Mouse (Mus musculus): ENCODE results near the gene Tnik. TPM values are rescaled to one million over a fixed set of nuclear protein-coding genes. Genes with fewer than 3 reads are reported as not detected.
A peak's percentile ranks its signal among the peaks of the same experiment; 100 is the strongest.

The Tnik gene
- total RNA-seq, 4 experiments from 2014 or later: 13.6 to 28.1 (median 19.6) TPM

- no peak for DNase-seq
These were observed 1.8 kb downstream of the Tnik start for GRCm38 (mm10) chr3:28264841-28265150.

GRCm38 (mm10) chr3:28265183-28265582 lies 2.2 kb downstream of the Tnik start:
- DNase-seq: no peak

- no peak for DNase-seq
These were observed 2.6 kb downstream of the Tnik start for GRCm38 (mm10) chr3:28265656-28266055.

DNA sequence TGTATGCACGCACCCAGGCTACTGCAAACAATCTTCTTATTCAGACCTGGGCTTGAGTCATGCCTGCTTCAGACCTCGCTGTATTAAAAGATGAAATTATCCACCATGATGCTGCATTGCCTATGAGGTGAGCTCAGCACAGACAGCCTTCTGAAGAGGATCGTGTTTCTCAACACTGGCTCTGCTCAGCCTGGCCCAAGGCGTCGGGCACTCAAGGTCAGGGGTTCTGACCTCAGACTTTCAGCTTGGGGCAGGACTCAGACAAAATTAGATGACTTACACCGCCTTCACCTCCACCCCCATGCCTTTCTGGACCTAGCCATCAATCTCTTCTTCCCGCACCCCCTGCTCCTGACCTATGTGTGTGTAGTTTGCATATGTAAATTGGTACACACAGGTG lies 4.2 kb downstream of the Tnik start:
- DNase-seq: no peak

- no peak for DNase-seq
These were observed 6.7 kb downstream of the Tnik start for GRCm38 (mm10) chr3:28269716-28270115.

- DNase-seq: no peak
These were observed 8.9 kb downstream of the Tnik start for GRCm38 (mm10) chr3:28271884-28272283.

- DNase-seq: no peak
These were observed 11.7 kb downstream of the Tnik start for GRCm38 (mm10) chr3:28274763-28275162.

- DNase-seq: no peak
These were observed 26.7 kb downstream of the Tnik start for GRCm38 (mm10) chr3:28289693-28290092.

DNA sequence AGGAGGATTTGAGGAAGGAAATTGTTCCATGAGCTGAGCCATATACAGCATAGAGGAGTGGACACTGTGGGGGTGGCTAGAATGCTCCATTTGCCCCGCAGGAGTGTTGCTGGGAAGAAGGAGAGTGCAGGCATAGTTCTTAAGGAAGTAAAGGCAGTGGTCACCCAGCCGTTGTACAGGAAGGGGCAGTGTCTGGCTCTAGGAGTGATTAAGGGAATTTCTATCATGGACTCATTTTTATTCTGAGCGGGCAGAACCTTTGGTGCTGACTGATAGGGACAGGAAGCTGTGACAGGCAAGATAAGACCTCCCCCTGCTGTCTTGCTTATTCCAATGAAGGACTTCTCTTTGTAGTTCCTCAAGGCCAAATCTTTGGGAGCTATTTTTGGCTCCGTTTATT lies 38.4 kb downstream of the Tnik start:
- peak; percentile 26 for DNase-seq

GRCm38 (mm10) chr3:28303915-28304314 lies 40.9 kb downstream of the Tnik start:
- DNase-seq: no peak

DNA sequence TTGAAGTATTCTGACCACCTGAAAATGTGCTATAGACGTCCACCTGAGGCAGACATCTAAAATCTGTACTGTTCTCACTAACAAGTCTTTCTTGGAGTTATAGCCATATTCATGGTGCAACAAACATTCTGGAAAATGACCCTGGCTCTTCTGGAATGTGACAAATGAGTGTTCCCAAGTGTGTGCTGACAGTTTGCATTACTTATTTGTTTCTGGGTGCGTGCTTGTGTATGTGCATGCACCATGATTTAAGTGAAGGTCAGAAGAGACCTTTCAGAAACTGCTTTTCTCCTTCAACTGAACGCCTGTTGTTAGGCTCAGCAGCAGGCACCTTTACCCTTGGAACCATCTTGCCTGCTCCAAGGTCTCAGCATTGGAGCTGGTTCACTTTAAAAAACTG lies 43.8 kb downstream of the Tnik start:
- DNase-seq: no peak

DNA sequence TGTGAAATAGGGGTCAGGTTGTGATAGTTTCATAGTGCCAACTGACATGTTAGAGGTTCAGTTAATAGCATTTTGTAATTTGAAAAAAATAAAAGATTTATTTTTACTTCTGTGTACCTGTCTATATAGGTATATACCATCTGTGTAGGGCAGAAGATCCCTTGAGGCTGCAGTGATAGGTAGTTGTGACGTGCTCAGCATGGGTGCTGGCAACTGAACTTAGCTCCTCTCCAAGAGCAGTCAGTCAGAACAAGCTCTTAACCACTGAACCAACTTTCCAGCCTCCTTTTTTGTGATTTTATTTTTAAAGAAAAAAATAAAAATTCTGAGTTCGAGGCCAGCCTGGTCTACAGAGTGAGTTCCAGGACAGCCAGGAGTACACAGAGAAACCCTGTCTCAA lies 51.4 kb downstream of the Tnik start:
- no peak for DNase-seq

GRCm38 (mm10) chr3:28317339-28317738 lies 54.3 kb downstream of the Tnik start:
- DNase-seq: no peak

- DNase-seq: no peak
These were observed 58.6 kb downstream of the Tnik start for GRCm38 (mm10) chr3:28321635-28322034.

DNA sequence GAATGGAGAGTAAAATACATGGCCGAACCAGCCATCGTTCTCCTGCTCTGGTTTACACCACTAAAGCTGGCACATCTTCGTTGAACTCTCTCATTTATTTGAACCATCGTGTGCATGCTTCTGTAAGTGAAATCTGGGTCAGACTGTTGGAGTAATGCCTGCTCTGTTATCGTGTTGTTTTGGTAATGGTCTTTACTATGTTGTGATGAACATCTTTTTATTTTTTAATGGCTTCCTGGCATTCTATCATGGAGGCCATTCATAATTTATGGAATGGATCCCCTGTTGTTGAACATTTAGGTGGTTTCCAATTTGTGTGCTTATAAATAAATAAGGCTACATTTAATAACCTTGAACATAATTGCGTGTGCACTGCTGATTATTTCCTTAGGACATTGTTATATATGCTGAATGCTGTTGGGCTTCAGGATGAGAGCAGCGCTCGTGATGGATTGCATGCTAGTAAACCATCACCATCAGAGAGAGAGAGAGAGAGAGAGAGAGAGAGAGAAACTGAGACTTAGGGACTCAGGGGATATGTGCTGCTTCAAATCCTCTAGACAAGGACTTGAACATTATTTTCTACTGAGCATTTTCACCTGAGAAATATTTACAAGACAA lies 62.7 kb downstream of the Tnik start:
- DNase-seq: no peak

DNA sequence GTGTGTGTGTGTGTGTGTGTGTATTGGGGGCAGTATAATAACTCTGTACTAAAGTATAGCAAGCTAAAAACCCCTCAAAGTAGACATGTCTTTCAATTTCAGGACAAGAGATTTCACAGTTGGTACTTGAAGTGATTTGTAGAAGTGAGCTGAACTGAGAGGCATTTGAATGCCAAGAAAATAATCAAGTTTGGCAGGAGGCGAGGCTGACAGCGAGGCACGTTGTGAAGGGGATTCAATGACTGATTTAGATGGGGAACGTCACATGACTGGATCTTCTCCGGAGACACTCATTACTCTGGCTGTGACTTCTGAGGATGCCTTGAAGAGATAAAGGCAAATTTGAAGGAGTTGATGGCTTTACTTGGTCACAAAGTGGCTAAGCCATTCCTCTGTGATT lies 69.3 kb downstream of the Tnik start:
- DNase-seq: no peak

- no peak for DNase-seq
These were observed 70.9 kb downstream of the Tnik start for GRCm38 (mm10) chr3:28333869-28334268.

GRCm38 (mm10) chr3:28334547-28334946 lies 71.5 kb downstream of the Tnik start:
- DNase-seq: no peak

DNA sequence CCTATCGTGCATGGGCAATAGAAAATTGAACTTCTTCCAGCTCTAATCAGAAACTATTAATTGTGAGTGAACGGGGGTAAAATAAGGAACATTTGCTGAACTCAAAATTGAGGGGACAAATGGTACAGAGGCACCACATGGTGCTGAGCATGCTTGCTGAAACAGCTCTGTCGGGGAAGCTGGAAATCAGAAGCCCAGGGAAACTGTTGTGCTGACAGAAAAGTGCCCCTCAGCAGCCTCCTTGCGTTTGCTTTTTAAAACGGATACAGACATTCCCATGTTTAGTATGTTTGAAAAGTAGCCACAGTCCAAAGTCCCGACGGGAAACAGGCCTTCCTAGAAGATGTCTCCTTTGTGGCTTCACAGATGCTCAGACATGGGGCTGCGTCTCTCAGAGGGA lies 77.1 kb downstream of the Tnik start:
- DNase-seq: no peak

DNA sequence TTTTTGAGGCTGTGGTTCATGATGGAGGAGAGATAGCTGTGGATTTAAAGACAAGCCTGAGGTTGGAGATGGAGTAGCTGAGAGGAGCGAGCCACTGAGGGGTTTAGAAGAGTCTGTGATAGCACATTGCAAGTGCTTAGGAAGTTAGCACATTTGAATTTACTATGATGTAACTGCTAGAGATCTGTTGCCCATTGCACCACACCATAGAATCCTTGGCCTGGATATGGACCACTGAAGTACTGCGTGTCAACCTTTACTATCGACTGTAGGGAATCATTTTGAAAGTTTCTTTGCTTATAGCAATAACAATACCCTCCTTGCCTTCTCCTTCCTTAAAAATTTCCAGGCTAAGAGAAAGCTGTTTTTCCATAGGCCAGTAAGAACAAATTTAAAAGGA lies 80.2 kb downstream of the Tnik start:
- no peak for DNase-seq

DNA sequence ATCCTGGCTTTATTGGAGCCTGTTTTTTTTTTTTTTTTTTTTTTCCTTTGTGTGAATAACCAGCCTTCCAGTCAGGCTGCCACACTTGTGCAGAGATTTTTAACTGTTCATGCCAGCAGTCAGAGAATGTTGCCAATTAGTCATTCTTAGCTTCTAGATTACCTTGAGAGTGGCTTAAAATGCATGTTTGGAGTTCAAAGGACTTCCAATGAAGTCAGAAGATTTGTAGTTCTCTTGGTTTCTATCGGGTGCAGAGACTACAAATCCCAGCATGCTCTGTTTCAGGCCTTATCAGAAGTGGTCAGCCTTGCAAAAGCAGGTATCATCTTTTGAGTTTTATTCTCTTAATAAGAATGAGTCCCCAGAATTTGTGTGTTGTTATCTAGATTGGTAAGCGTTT lies 80.6 kb downstream of the Tnik start:
- DNase-seq: peak; percentile 14

DNA sequence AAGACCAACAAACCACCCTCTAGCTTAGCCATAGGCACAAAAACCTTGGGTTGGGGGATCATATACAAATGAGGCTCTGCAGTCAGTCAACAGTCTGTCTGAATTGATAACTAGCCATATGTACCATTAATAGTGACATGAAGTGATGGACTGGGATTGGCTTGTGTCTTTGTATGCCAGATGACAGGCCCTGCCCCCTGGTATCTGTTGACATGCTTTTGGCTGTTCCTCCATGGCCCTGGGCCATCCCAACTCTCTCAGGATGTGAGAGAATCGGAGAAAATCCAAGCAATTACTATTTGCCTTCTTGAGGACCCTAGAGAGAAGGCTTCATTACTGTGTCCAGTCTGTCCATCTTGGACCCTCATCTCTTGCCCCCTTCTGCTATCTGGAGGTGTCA lies 82.4 kb downstream of the Tnik start:
- DNase-seq: no peak

- DNase-seq: no peak
These were observed 82.9 kb downstream of the Tnik start for GRCm38 (mm10) chr3:28345961-28346360.

DNA sequence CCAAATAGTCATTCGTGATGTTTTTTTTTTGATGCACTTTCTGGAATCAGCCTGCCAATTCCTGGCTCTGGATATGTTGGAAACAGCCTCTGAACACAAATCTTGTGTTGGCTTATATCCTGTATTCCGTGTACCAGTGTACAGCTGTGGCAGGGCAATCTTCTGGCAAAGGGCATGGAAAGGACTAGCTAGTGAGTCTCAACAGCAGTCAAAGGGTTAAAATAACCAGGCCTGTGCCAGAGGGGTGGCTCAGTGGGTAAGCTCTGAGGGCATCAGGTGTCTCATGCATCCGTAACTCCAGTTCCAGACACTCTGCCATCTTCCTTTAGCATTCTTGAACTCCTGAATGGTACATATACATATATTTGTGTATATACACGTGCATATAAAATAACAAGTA lies 83.5 kb downstream of the Tnik start:
- no peak for DNase-seq

GRCm38 (mm10) chr3:28348746-28349145 lies 85.7 kb downstream of the Tnik start:
- DNase-seq: no peak

All from adrenal gland, adult 8-10 months (tissue).